Mouse (Mus musculus): ENCODE results near the gene Tti1.

GRCm38 (mm10) chr2:158027855-158028353, 329 bp downstream of the Tti1 start:
- TF ChIP-seq POLR2A (IDR thresholded peaks at IDR 0.05; ENCODE audit: extremely low read depth, insufficient read depth, low read length): no peak
- no peak for TF ChIP-seq CTCF (IDR thresholded peaks at IDR 0.05; ENCODE audit: extremely low read depth, insufficient read depth, low read length)
